Mouse (Mus musculus) lung, embryonic 16.5 days (tissue): ENCODE measurements around the gene Vmn2r56. TPM values are rescaled to one million over a fixed set of nuclear protein-coding genes. Genes with fewer than 3 reads are reported as not detected.
"Not testable (repeated sequence)": the region's sequence is repeated elsewhere in the genome, so short reads cannot be mapped to it uniquely, and the experiment has no call there.

Source experiments
- ATAC-seq: fragments of 200-750 bp; cut with Nextera tagmentation; 2 replicates; pipeline ENCODE4 v1.8.0; 2017; ENCODE audit warnings: low read depth, mild to moderate bottlenecking, moderate library complexity
- H3K27ac ChIP-seq: fragments of 300-500 bp; sonication (generic); 2 replicates; pipeline ENCODE4 v1.5.1; 2014; ENCODE audit warnings: mild to moderate bottlenecking, control low read depth, low read length
- H3K27me3 ChIP-seq: fragments of 300-500 bp; sonication (generic); 2 replicates; pipeline ENCODE4 v1.6.1; 2014; ENCODE audit warnings: low read depth, low read length, mixed read lengths; ENCODE audit not compliant: control insufficient read depth, insufficient read depth
- H3K36me3 ChIP-seq: fragments of 300-500 bp; sonication (generic); 2 replicates; pipeline ENCODE4 v1.6.1; 2014; ENCODE audit warnings: low read length; ENCODE audit not compliant: control insufficient read depth, insufficient read depth
- H3K4me1 ChIP-seq: fragments of 300-500 bp; sonication (generic); replicated peaks from 2 replicates; pipeline ENCODE4 v1.6.1; 2014; ENCODE audit warnings: low read length, mixed read lengths; ENCODE audit not compliant: control insufficient read depth, insufficient read depth
- H3K4me2 ChIP-seq: fragments of 300-500 bp; sonication (generic); 2 replicates; pipeline ENCODE4 v1.6.1; 2014; ENCODE audit warnings: low read depth, low read length, control low read depth
- H3K4me3 ChIP-seq: fragments of 300-500 bp; sonication (generic); 2 replicates; pipeline ENCODE4 v1.5.1; 2014; ENCODE audit warnings: mild to moderate bottlenecking, low read length, control low read depth
- H3K9ac ChIP-seq: fragments of 300-500 bp; sonication (generic); 2 replicates; pipeline ENCODE4 v1.6.1; 2014; ENCODE audit warnings: low read length, control low read depth
- H3K9me3 ChIP-seq: fragments of 300-500 bp; sonication (generic); 2 replicates; pipeline ENCODE4 v1.6.1; 2016; ENCODE audit warnings: low read length; ENCODE audit not compliant: control insufficient read depth
- WGBS: fragments of 180-500 bp; shearing (Covaris S2); extraction: QIAGEN DNeasy Blood & Tissue Kit; methylation state at CpG from one replicate; pipeline ENCODE4 v1.1.7; 2014; 5-methylcytosine and 5-hydroxymethylcytosine counted together
- polyA plus RNA-seq: library from polyadenylated mRNA; unstranded; fragments of >200 nt; fragmentation: Nextera tagmentation; extraction: Ambion mirVana; gene quantifications from 2 replicates; pipeline ENCODE4 v1.2.1, GENCODE M21; 2015

Vmn2r56 gene
- not detected in 2 replicates for polyA plus RNA-seq

- H3K4me1 ChIP-seq, result no peaks in the 10 kb centered on the region
- H3K9me3 ChIP-seq, result no peaks in the 10 kb centered on the region
- WGBS, result 41% methylated on average over 1 of the region's 1 CpGs
- H3K4me2 ChIP-seq, result no peak within 1 kb of the TSS
- ATAC-seq, result no peak
- H3K27ac ChIP-seq, result no peak within 1 kb of the TSS
- no peak within 1 kb of the TSS for H3K9ac ChIP-seq
- no peaks in the 10 kb centered on the region for H3K27me3 ChIP-seq
- no peak within 1 kb of the TSS for H3K4me3 ChIP-seq
- no peaks in the 10 kb centered on the region for H3K36me3 ChIP-seq
Observed at GRCm38 (mm10) chr7:12734904-12735303, at the start of gene Vmn2r56. Gene Vmn2r56 (minus strand): TSS chr7:12735004.

- ATAC-seq, result peak; percentile 96
- WGBS, result under 1% methylated on average over 57 of the region's 57 CpGs
- H3K4me1 ChIP-seq, result peaks cover 11% of the 10 kb centered on the region
- H3K4me2 ChIP-seq, result peak overlapping the region; percentile 100
- peak overlapping the region; percentile 81 for H3K9ac ChIP-seq
- H3K4me3 ChIP-seq, result peak overlapping the region; percentile 75
- no peak overlapping the region for H3K27ac ChIP-seq
- no peaks in the 10 kb centered on the region for H3K27me3 ChIP-seq
- H3K36me3 ChIP-seq, result no peaks in the 10 kb centered on the region
- H3K9me3 ChIP-seq, result no peaks in the 10 kb centered on the region
Observed at GRCm38 (mm10) chr7:12780151-12780830, 45.5 kb upstream of the Vmn2r56 start.

- ATAC-seq, result no peak; the same call in 1 of the 2 replicates
- H3K36me3 ChIP-seq, result peaks cover 5% of the 10 kb centered on the region; the same call in 1 of the 2 replicates
- WGBS, result 23% methylated on average over 10 of the region's 10 CpGs
Observed at GRCm38 (mm10) chr7:12779782-12780150, 45.0 kb upstream of the Vmn2r56 start.

GRCm38 (mm10) chr7:12779141-12779540, 44.3 kb upstream of the Vmn2r56 start:
- H3K4me3 ChIP-seq, result no peak overlapping the region

More at GRCm38 (mm10) chr7:12779782-12780150, 45.0 kb upstream of the Vmn2r56 start:
- peaks cover 11% of the 10 kb centered on the region for H3K4me1 ChIP-seq
- no peaks in the 10 kb centered on the region for H3K27me3 ChIP-seq
- H3K9ac ChIP-seq, result peak overlapping the region; percentile 81
- peak overlapping the region; percentile 100 for H3K4me2 ChIP-seq
- H3K27ac ChIP-seq, result no peak overlapping the region
- H3K9me3 ChIP-seq, result no peaks in the 10 kb centered on the region
- H3K4me3 ChIP-seq, result peak overlapping the region; percentile 75

GRCm38 (mm10) chr7:12774606-12775005, 39.8 kb upstream of the Vmn2r56 start:
- H3K4me1 ChIP-seq, result peaks cover 4% of the 10 kb centered on the region
- no peaks in the 10 kb centered on the region for H3K9me3 ChIP-seq
- H3K27ac ChIP-seq, result no peak overlapping the region
- H3K27me3 ChIP-seq, result no peaks in the 10 kb centered on the region
- no peak for ATAC-seq
- no peak overlapping the region for H3K4me2 ChIP-seq
- 85% methylated on average over 1 of the region's 1 CpGs for WGBS
- H3K4me3 ChIP-seq, result no peak overlapping the region
- no peak overlapping the region for H3K9ac ChIP-seq
- peaks cover 15% of the 10 kb centered on the region for H3K36me3 ChIP-seq

More at GRCm38 (mm10) chr7:12779141-12779540, 44.3 kb upstream of the Vmn2r56 start:
- peaks cover 10% of the 10 kb centered on the region for H3K36me3 ChIP-seq
- H3K9ac ChIP-seq, result no peak overlapping the region
- 0 out of 2 replicates have a peak overlapping the region, but pooled peaks have one; percentile 100 for H3K4me2 ChIP-seq
- H3K27me3 ChIP-seq, result no peaks in the 10 kb centered on the region
- no peak overlapping the region for H3K27ac ChIP-seq
- WGBS, result 79% methylated on average over 5 of the region's 5 CpGs
- no peaks in the 10 kb centered on the region for H3K9me3 ChIP-seq
- peaks cover 11% of the 10 kb centered on the region for H3K4me1 ChIP-seq
- ATAC-seq, result no peak

GRCm38 (mm10) chr7:12774111-12774510, 39.3 kb upstream of the Vmn2r56 start:
- H3K27ac ChIP-seq, result no peak overlapping the region
- no peak for ATAC-seq
- H3K27me3 ChIP-seq, result no peaks in the 10 kb centered on the region
- no peaks in the 10 kb centered on the region for H3K9me3 ChIP-seq
- H3K36me3 ChIP-seq, result peaks cover 15% of the 10 kb centered on the region
- 77% methylated on average over 9 of the region's 9 CpGs for WGBS
- no peaks in the 10 kb centered on the region for H3K4me1 ChIP-seq
- H3K4me2 ChIP-seq, result no peak overlapping the region
- H3K9ac ChIP-seq, result no peak overlapping the region
- H3K4me3 ChIP-seq, result no peak overlapping the region

- no peaks in the 10 kb centered on the region for H3K27me3 ChIP-seq
- H3K9me3 ChIP-seq, result no peaks in the 10 kb centered on the region
- ATAC-seq, result no peak
- no peaks in the 10 kb centered on the region for H3K36me3 ChIP-seq
- no peak overlapping the region for H3K4me2 ChIP-seq
- H3K4me3 ChIP-seq, result no peak overlapping the region
- H3K27ac ChIP-seq, result no peak overlapping the region
- no peaks in the 10 kb centered on the region for H3K4me1 ChIP-seq
- 65% methylated on average over 24 of the region's 24 CpGs for WGBS
- H3K9ac ChIP-seq, result no peak overlapping the region
Observed at GRCm38 (mm10) chr7:12749431-12750198, 14.8 kb upstream of the Vmn2r56 start.

- H3K36me3 ChIP-seq, H3K9me3 ChIP-seq, H3K9ac ChIP-seq, H3K4me3 ChIP-seq, ATAC-seq, H3K27ac ChIP-seq, H3K27me3 ChIP-seq, H3K4me1 ChIP-seq, H3K4me2 ChIP-seq: not testable (repeated sequence)
- WGBS, result 87% methylated on average over 3 of the region's 3 CpGs
Observed at GRCm38 (mm10) chr7:12684903-12685302, 49.9 kb downstream of the Vmn2r56 start, which contains the start of gene Vmn2r55. Gene Vmn2r55 (minus strand): TSS chr7:12685003.

- not testable (repeated sequence) for H3K9ac ChIP-seq, H3K4me3 ChIP-seq
- 73% methylated on average over 3 of the region's 4 CpGs for WGBS
Observed at GRCm38 (mm10) chr7:12640219-12640618, 94.6 kb downstream of the Vmn2r56 start, which contains the start of gene Vmn2r54. Gene Vmn2r54 (minus strand): TSS chr7:12640319.

More at GRCm38 (mm10) chr7:12640219-12640618, 94.6 kb downstream of the Vmn2r56 start, which contains the start of gene Vmn2r54:
- not testable (repeated sequence) for H3K4me1 ChIP-seq, H3K9me3 ChIP-seq, H3K27me3 ChIP-seq, ATAC-seq, H3K4me2 ChIP-seq, H3K36me3 ChIP-seq, H3K27ac ChIP-seq
